Mouse (Mus musculus) macrophage (primary cell): ENCODE data around the gene Gm21721. TPM values are rescaled to one million over a fixed set of nuclear protein-coding genes. Genes with fewer than 3 reads are reported as not detected.
"Not testable (repeated sequence)": the region's sequence is repeated elsewhere in the genome, so short reads cannot be mapped to it uniquely, and the experiment has no call there.

Experiments
- H3K27ac ChIP-seq: fragments of 350-480 bp; formaldehyde crosslinking; 2 replicates; pipeline ENCODE4 v1.9.0; 2021
- H3K36me3 ChIP-seq: fragments of 350-480 bp; formaldehyde crosslinking; 2 replicates; pipeline ENCODE4 v1.9.0; 2021; ENCODE audit errors: inconsistent target
- H3K4me3 ChIP-seq: fragments of 350-480 bp; formaldehyde crosslinking; 2 replicates; pipeline ENCODE4 v1.9.0; 2021; ENCODE audit errors: inconsistent target
- H3K79me2 ChIP-seq: fragments of 350-480 bp; formaldehyde crosslinking; 2 replicates; pipeline ENCODE4 v1.9.0; 2021; ENCODE audit errors: inconsistent target
- WGBS: methylation state at CpG from one replicate; pipeline ENCODE4 v1.1.7; 2026; ENCODE audit warnings: inconsistent platforms; ENCODE audit not compliant: missing documents; 5-methylcytosine and 5-hydroxymethylcytosine counted together
- polyA plus RNA-seq: library from polyadenylated mRNA; stranded (reverse); fragments of 250-400 nt; gene quantifications from 3 replicates; pipeline ENCODE4 v1.2.4, GENCODE M21; 2018; ENCODE audit warnings: inconsistent platforms
- total RNA-seq, 78 experiments: library from RNA; depleted of rRNA; stranded (reverse); fragments of 250-400 nt; gene quantifications; 1 replicate in 9 of 78; 2 replicates in 24 of 78; 3 replicates in 43 of 78; 4 replicates in 2 of 78; pipeline ENCODE4 v1.2.4; 2018; ENCODE audit warnings: inconsistent platforms in 56 of 78

Gm21721 gene
- not detected for total RNA-seq (2018; cell fraction: chromatin; rRNA removed)
- not detected for total RNA-seq (2018; cell fraction: cytosol; rRNA removed)
- not detected for total RNA-seq (2018; cell fraction: nucleus; rRNA removed)
- not detected in 3 replicates for polyA plus RNA-seq

DNA sequence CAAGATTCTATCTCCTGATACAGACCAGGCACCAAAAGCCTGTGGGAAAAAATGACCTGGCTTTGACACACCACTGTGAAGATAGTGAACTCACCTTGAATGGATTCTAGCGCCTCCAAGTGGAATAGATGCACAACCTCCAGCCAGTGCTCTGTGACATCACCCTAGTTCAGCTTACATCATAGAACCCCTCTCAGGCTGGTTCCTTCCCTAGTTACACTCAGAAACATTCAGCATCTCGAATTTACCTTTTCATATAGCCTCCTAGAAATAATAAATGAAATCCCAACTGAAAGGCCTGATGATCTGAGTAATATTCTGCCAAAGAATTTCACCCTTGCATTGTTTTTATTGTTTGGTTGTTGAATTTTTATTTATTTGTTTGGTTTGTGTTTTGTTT, at the start of gene Gm21721:
TSS of gene Gm21721 (minus strand) at position 101 of the 400 bp plus-strand sequence.
- no CpG with 5 or more reads among the region's 2 CpGs for WGBS
- not testable (repeated sequence) for H3K4me3 ChIP-seq, H3K36me3 ChIP-seq, H3K27ac ChIP-seq, H3K79me2 ChIP-seq

Other genes with a start within 250 kb of the Gm21721 start
- gene Gm21292, start 68.3 kb downstream of the Gm21721 start, polyA plus RNA-seq: not detected in 3 replicates
- gene Gm21812, start 145.0 kb upstream of the Gm21721 start, polyA plus RNA-seq: not detected in 3 replicates
- not detected in 3 replicates for gene Gm21874, start 214.0 kb upstream of the Gm21721 start, polyA plus RNA-seq